Mouse (Mus musculus) cerebellum, adult 18-20 months (tissue): ENCODE results near the gene Cfap45.

Experiments used
- DNase-seq, 2 experiments: peaks; one replicate each; pipeline ENCODE4 v3.0.0; 2021

Cfap45 gene

GRCm38 (mm10) chr1:172567758-172568157, 47.2 kb downstream of the Cfap45 start:
- no peak for DNase-seq

GRCm38 (mm10) chr1:172580116-172580515, 59.5 kb downstream of the Cfap45 start:
- no peak for DNase-seq

- no peak for DNase-seq
These were observed 61.8 kb downstream of the Cfap45 start for GRCm38 (mm10) chr1:172582436-172582835.

- no peak for DNase-seq
These were observed 63.7 kb downstream of the Cfap45 start for GRCm38 (mm10) chr1:172584271-172584670.

GRCm38 (mm10) chr1:172585026-172585425, 64.4 kb downstream of the Cfap45 start:
- DNase-seq: no peak

- DNase-seq: no peak
These were observed 65.3 kb downstream of the Cfap45 start for GRCm38 (mm10) chr1:172585612-172586567.

GRCm38 (mm10) chr1:172590385-172590784, 69.8 kb downstream of the Cfap45 start, which contains the start of gene Slamf8:
TSS of gene Slamf8 (minus strand) at chr1:172590568.
- DNase-seq: no peak

GRCm38 (mm10) chr1:172593321-172593720, 72.7 kb downstream of the Cfap45 start:
- no peak for DNase-seq

- no peak for DNase-seq
These were observed 73.4 kb downstream of the Cfap45 start for GRCm38 (mm10) chr1:172593956-172594355.

- peak in 1 of 2 experiments; percentile 24 for DNase-seq
These were observed 73.9 kb downstream of the Cfap45 start for GRCm38 (mm10) chr1:172594495-172594894.
